Mouse (Mus musculus) myocyte (in vitro differentiated cells): Measurements from ENCODE around the gene Gtf3c1.

Experiments
- CEBPB ChIP-seq: IDR thresholded peaks from 2 replicates; pipeline ENCODE4 v1.6.1; 2011; ENCODE audit warnings: mild to moderate bottlenecking, moderate library complexity; ENCODE audit not compliant: poor library complexity, insufficient read depth, severe bottlenecking
- E2F4 ChIP-seq: IDR thresholded peaks from one replicate; pipeline ENCODE4 v1.6.1; 2011; ENCODE audit warnings: mild to moderate bottlenecking, control low read depth, moderate library complexity; ENCODE audit not compliant: insufficient read depth
- MAX ChIP-seq: IDR thresholded peaks from one replicate; pipeline ENCODE4 v1.6.1; 2011; ENCODE audit warnings: low read depth, mild to moderate bottlenecking, control low read depth
- MYOD1 ChIP-seq, 3 experiments: IDR thresholded peaks; one replicate each; pipeline ENCODE4 v1.6.1; 2011; ENCODE audit warnings: control low read depth in 2 of 3, low read depth in 2 of 3, mild to moderate bottlenecking in 2 of 3, moderate library complexity in 1 of 3; ENCODE audit not compliant: insufficient read length in 2 of 3, control insufficient read depth in 1 of 3
- MYOG ChIP-seq, 3 experiments: IDR thresholded peaks; one replicate each; pipeline ENCODE4 v1.6.1; 2011; ENCODE audit warnings: control low read depth in 2 of 3, low read depth in 2 of 3, mild to moderate bottlenecking in 2 of 3; ENCODE audit not compliant: insufficient read length in 2 of 3, control insufficient read depth in 1 of 3, insufficient read depth in 1 of 3
- POLR2A ChIP-seq: IDR thresholded peaks from one replicate; pipeline ENCODE4 v1.6.1; 2011; ENCODE audit warnings: low read depth, mild to moderate bottlenecking, control low read depth, moderate library complexity; ENCODE audit not compliant: insufficient read length
- POLR2AphosphoS2 ChIP-seq: IDR thresholded peaks from one replicate; pipeline ENCODE4 v1.6.1; 2011; ENCODE audit warnings: low read depth, control low read depth; ENCODE audit not compliant: insufficient read length
- SRF ChIP-seq: IDR thresholded peaks from one replicate; pipeline ENCODE4 v1.6.1; 2011; ENCODE audit warnings: low read depth; ENCODE audit not compliant: control insufficient read depth, insufficient read length
- TCF12 ChIP-seq: IDR thresholded peaks from one replicate; pipeline ENCODE4 v1.6.1; 2011; ENCODE audit warnings: mild to moderate bottlenecking, control low read depth; ENCODE audit not compliant: poor library complexity, insufficient read depth, severe bottlenecking
- TCF3 ChIP-seq: IDR thresholded peaks from one replicate; pipeline ENCODE4 v1.6.1; 2011; ENCODE audit warnings: low read depth, control low read depth; ENCODE audit not compliant: insufficient read length
- USF1 ChIP-seq: IDR thresholded peaks from one replicate; pipeline ENCODE4 v1.6.1; 2011; ENCODE audit warnings: low read depth, mild to moderate bottlenecking, control low read depth, moderate library complexity

- TF ChIP-seq E2F4 (no peak), POLR2A (no peak), USF1 (no peak), MYOD1 (IDR thresholded peaks at IDR 0.05; ENCODE audit: control insufficient read depth in 1 of 3, insufficient read length in 2 of 3, low read depth in 2 of 3) (no peak), TCF12 (no peak), SRF (no peak), MAX (no peak), MYOG (IDR thresholded peaks at IDR 0.05; ENCODE audit: control insufficient read depth in 1 of 3, insufficient read depth in 1 of 3, insufficient read length in 2 of 3, low read depth in 2 of 3) (no peak), POLR2AphosphoS2 (no peak), CEBPB (no peak), TCF3 (no peak)
Measured at GRCm38 (mm10) chr7:125608183-125608688, 99.3 kb downstream of the Gtf3c1 start.
